Mouse (Mus musculus) stomach, postnatal 0 days (tissue): ENCODE measurements at regions not wholly inside any gene's neighbourhood (a gene's known extent, or its start where the extent isn't known, plus 50 kb on each side); places are given as distances from the start of the nearest gene placed in this dataset.

Experiments
- ATAC-seq: fragments of 200-750 bp; cut with Nextera tagmentation; 2 replicates; pipeline ENCODE4 v1.8.0; 2017; ENCODE audit not compliant: low FRiP score, low TSS enrichment
- DNase-seq: peaks from one replicate; pipeline ENCODE4 v3.0.0-alpha.2; 2016; ENCODE audit warnings: low spot score
- H3K27ac ChIP-seq: fragments of 300-500 bp; sonication (generic); replicated peaks from 2 replicates; pipeline ENCODE4 v1.5.1; 2014; ENCODE audit warnings: mild to moderate bottlenecking, control low read depth
- H3K27me3 ChIP-seq: fragments of 300-500 bp; sonication (generic); 2 replicates; pipeline ENCODE4 v1.6.1; 2014; ENCODE audit warnings: low read length; ENCODE audit not compliant: control insufficient read depth, insufficient read depth
- H3K36me3 ChIP-seq: fragments of 300-500 bp; sonication (generic); 2 replicates; pipeline ENCODE4 v1.6.1; 2014; ENCODE audit warnings: low read length, mixed read lengths; ENCODE audit not compliant: control insufficient read depth, insufficient read depth
- H3K4me1 ChIP-seq: fragments of 300-500 bp; sonication (generic); replicated peaks from 2 replicates; pipeline ENCODE4 v1.6.1; 2014; ENCODE audit warnings: antibody characterized with exemption; ENCODE audit not compliant: control insufficient read depth, insufficient read depth
- H3K4me2 ChIP-seq: fragments of 300-500 bp; sonication (generic); replicated peaks from 2 replicates; pipeline ENCODE4 v1.6.1; 2014; ENCODE audit warnings: low read depth, mild to moderate bottlenecking, control low read depth, moderate library complexity
- H3K4me3 ChIP-seq: fragments of 300-500 bp; sonication (generic); 2 replicates; pipeline ENCODE4 v1.5.1; 2014; ENCODE audit warnings: low read depth, low read length, control low read depth
- H3K9ac ChIP-seq: fragments of 300-500 bp; sonication (generic); 2 replicates; pipeline ENCODE4 v1.6.1; 2014; ENCODE audit warnings: mild to moderate bottlenecking, low read length, control low read depth, mixed read lengths
- H3K9me3 ChIP-seq: fragments of 300-500 bp; sonication (generic); 2 replicates; pipeline ENCODE4 v1.6.1; 2016; ENCODE audit warnings: low read length; ENCODE audit not compliant: control insufficient read depth
- CTCF ChIP-seq: IDR thresholded peaks from 2 replicates; pipeline ENCODE4 v1.5.1; 2016; ENCODE audit warnings: antibody characterized with exemption, low read depth, mild to moderate bottlenecking, moderate library complexity
- EP300 ChIP-seq: optimal IDR thresholded peaks from 2 replicates; pipeline ENCODE3; 2016; ENCODE audit warnings: antibody characterized with exemption
- WGBS: fragments of 180-500 bp; shearing (Covaris S2); extraction: QIAGEN DNeasy Blood & Tissue Kit; methylation state at CpG from one replicate; pipeline ENCODE4 v1.1.7; 2014; 5-methylcytosine and 5-hydroxymethylcytosine counted together

DNA sequence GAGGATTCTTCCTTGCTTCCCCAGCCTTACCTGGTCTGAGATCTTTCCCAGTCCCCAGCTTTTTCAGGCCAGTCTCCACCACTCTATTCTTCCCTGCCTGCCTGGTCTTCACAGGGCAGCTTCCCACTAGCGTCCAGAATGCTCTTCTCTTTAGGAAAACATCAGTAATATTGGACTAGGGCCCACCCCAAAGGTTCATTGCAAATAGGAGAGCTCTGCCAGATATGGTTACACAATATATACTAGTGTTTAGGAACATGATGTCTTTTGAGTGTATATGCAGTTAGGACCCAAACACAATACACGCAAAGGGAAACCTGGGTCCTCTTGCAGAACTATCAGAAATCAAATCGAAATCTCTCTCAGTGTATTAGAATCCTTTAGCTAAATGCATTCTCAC, 70.5 kb upstream of the Adcy2 start:
- Histone ChIP-seq H3K27me3 (no peaks in the 10 kb centered on the region), H3K27ac (no peak overlapping the region), H3K9ac (no peak overlapping the region), H3K4me2 (no peak overlapping the region), H3K4me1 (no peaks in the 10 kb centered on the region), H3K36me3 (no peaks in the 10 kb centered on the region), H3K4me3 (no peak overlapping the region), H3K9me3 (no peaks in the 10 kb centered on the region)
- 68% methylated on average over 3 of the region's 3 CpGs for WGBS
- ATAC-seq (no peak), DNase-seq (no peak)
- no peak for TF ChIP-seq CTCF
- TF ChIP-seq EP300 = no peak

DNA sequence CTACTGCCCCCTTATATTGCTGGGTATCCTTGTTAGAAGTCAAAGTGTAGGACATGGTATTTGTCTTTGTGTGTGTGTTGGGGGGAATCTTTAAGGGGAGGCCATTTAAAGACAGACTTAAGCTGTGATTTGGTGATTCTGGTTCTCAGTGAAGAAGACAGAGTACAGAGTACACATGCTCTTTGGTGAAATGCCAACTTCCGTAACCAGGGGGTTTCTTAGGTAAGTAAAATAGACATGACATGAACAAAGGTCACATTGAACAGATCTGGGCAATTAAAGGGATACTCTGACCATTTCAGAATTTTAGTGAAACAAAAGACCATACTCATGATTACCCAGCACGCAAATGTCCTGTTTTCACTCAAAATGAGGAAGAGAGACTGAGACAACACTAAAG, 67.3 kb upstream of the Adcy2 start:
- TF ChIP-seq EP300 = no peak
- TF ChIP-seq CTCF = no peak

DNA sequence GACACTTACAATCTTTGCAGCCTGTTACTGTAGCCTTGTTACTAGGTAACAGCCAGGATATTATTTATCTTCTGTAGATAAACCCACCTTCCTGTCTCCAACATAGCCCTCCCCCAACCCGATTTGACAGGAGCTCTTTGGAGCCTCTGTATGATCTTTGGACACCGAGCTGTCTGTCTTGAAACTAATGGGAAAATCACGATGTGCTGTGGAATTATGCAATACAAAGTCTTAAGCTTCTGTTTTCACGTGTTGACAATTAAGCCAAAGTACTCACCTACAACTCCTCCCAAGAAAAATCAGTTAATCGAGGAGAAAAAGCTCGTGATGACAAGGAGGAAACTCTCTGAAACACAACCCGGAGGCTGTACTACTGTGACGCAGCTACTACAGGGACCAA, 65.9 kb upstream of the Adcy2 start:
- H3K4me1 ChIP-seq = no peaks in the 10 kb centered on the region
- H3K36me3 ChIP-seq = no peaks in the 10 kb centered on the region
- DNase-seq = no peak
- no peaks in the 10 kb centered on the region for H3K9me3 ChIP-seq
- H3K27me3 ChIP-seq = no peaks in the 10 kb centered on the region
- no peak overlapping the region for H3K9ac ChIP-seq
- H3K4me3 ChIP-seq = no peak overlapping the region
- no peak overlapping the region for H3K27ac ChIP-seq
- no peak for ATAC-seq
- no peak overlapping the region for H3K4me2 ChIP-seq
- 71% methylated on average over 8 of the region's 8 CpGs for WGBS
- TF ChIP-seq EP300 (no peak), CTCF (no peak)

More for the DNA sequence above, 67.3 kb upstream of the Adcy2 start:
- WGBS = 74% methylated on average over 2 of the region's 2 CpGs
- Histone ChIP-seq H3K27me3 (no peaks in the 10 kb centered on the region), H3K4me2 (no peak overlapping the region), H3K9ac (no peak overlapping the region), H3K36me3 (no peaks in the 10 kb centered on the region), H3K4me1 (no peaks in the 10 kb centered on the region), H3K9me3 (no peaks in the 10 kb centered on the region), H3K4me3 (no peak overlapping the region), H3K27ac (no peak overlapping the region)
- ATAC-seq (no peak), DNase-seq (no peak)

DNA sequence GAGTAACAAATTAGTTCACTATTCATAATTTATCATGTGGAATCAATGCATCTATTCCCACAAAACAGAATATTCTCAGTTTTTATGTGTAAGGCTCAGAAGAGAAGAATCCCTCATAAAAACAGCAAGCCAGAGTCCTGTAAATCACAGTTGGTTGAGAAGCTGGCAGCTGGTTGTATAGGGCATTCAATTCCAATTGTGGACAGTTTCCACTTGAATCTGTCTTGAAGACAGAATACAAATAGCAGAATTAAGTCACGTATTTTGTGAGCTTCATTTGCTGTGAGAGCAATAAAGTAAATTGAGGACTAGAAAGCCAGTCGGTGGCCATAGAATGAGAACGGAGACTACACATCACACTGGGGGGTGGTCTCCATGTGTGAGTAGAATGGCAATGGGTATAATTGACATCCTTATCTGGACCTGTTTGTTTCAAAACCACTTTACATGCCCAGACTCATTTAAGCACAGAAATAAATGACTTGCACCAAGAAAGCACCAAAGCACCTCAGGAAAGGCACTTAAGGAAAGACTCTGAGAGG, 63.4 kb upstream of the Adcy2 start:
- Histone ChIP-seq H3K27me3 (no peaks in the 10 kb centered on the region), H3K9ac (no peak overlapping the region), H3K4me1 (no peaks in the 10 kb centered on the region), H3K9me3 (no peaks in the 10 kb centered on the region), H3K36me3 (no peaks in the 10 kb centered on the region), H3K4me2 (no peak overlapping the region), H3K27ac (no peak overlapping the region), H3K4me3 (no peak overlapping the region)
- no peak for TF ChIP-seq CTCF
- 77% methylated on average over 3 of the region's 3 CpGs for WGBS
- ATAC-seq = no peak
- no peak for DNase-seq

DNA sequence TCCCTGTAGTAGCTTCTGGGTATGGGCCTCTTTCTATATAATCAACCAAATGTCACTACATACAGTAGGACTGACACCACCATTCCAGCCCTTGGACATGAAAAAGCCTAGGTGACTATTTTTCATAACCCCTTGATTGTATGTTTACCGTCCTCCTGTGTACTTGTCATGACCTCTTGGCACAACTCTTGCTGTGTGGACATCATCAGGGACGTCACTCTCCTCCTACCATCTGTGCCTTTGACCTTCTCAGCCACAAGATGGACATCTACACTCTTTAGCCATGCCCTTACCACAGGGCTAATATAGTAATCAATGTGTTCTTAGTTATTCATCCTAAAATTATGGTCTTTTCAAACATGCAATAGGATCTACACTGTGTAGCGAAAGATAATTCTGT, 62.1 kb upstream of the Adcy2 start:
- no peaks in the 10 kb centered on the region for H3K4me1 ChIP-seq
- no peak for TF ChIP-seq CTCF
- no peak for TF ChIP-seq EP300
- H3K36me3 ChIP-seq = no peaks in the 10 kb centered on the region
- H3K27me3 ChIP-seq = no peaks in the 10 kb centered on the region
- H3K27ac ChIP-seq = no peak overlapping the region
- H3K4me2 ChIP-seq = no peak overlapping the region
- no peaks in the 10 kb centered on the region for H3K9me3 ChIP-seq
- H3K9ac ChIP-seq = no peak overlapping the region
- 80% methylated on average over 3 of the region's 3 CpGs for WGBS
- no peak overlapping the region for H3K4me3 ChIP-seq
- ATAC-seq = no peak
- no peak for DNase-seq
